Mouse (Mus musculus): ENCODE measurements around the gene Tnni2. TPM values are rescaled to one million over a fixed set of nuclear protein-coding genes. Genes with fewer than 3 reads are reported as not detected.

The Tnni2 gene
- polyA plus RNA-seq, 3 experiments from 2014 or later, result not detected

DNA sequence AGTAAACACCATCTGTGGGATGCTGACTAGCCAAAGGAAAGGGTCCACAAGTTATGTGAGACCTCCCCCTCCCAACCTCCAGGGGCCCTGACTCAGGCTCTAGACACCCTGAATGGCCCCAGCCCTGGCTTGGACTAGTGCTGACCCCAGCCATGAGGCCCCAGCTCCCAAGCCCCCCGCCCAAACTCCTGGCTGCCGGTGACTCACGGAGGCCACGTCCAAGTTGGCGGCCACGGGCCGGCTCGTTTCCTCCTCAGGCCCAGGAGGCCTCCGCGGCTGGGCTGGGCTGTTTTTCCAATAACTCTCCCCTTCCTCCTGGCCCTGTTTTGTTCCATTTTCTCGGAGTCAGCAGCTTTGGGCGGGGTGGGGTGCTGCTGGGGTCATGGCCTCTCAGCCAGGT, 43.2 kb downstream of the Tnni2 start:
- no peak for ATAC-seq

- ATAC-seq, result no peak
Observed at GRCm38 (mm10) chr7:142486751-142487162, 45.1 kb downstream of the Tnni2 start.

GRCm38 (mm10) chr7:142487341-142487859, 45.8 kb downstream of the Tnni2 start:
- ATAC-seq, result no peak

- ATAC-seq, result no peak
Observed at GRCm38 (mm10) chr7:142488053-142488452, 46.4 kb downstream of the Tnni2 start.

- ATAC-seq, result no peak
Observed at GRCm38 (mm10) chr7:142493535-142493934, 51.9 kb downstream of the Tnni2 start.

Other genes with a start within 250 kb of the Tnni2 start
- not detected for gene Krtap5-3, start 240.4 kb upstream of the Tnni2 start, polyA plus RNA-seq (2017; shearing (Covaris generic))
- gene Gm7579, start 229.9 kb upstream of the Tnni2 start, polyA plus RNA-seq (2017; shearing (Covaris generic)), result not detected
- not detected for gene Krtap5-5, start 211.8 kb upstream of the Tnni2 start, polyA plus RNA-seq (2017; shearing (Covaris generic))
- gene Gm40460, start 200.7 kb upstream of the Tnni2 start, polyA plus RNA-seq (2017; shearing (Covaris generic)), result not detected
- not detected for gene Gm2431, start 183.5 kb upstream of the Tnni2 start, polyA plus RNA-seq (2017; shearing (Covaris generic))
- not detected for gene Gm4559, start 167.4 kb upstream of the Tnni2 start, polyA plus RNA-seq (2017; shearing (Covaris generic))
- not detected for gene Krtap5-1, start 144.7 kb upstream of the Tnni2 start, polyA plus RNA-seq (2017; shearing (Covaris generic))
- gene Krtap5-4, start 138.3 kb upstream of the Tnni2 start, polyA plus RNA-seq (2017; shearing (Covaris generic)), result not detected
- 1 to 10 TPM; 1.6 to 4.5 (median 1.9) TPM for gene Ifitm10, start 68.1 kb upstream of the Tnni2 start, polyA plus RNA-seq (2017; shearing (Covaris generic))
- gene Gm49369, start 59.1 kb upstream of the Tnni2 start, polyA plus RNA-seq (2017; shearing (Covaris generic)), result 1 to 10 TPM in 1 of 3 experiments, under 1 TPM in 1, not detected in 1; 0.63 to 1.9 TPM
- 100 to 1,000 TPM; 259 to 561 (median 285) TPM for gene Ctsd, start 53.8 kb upstream of the Tnni2 start, polyA plus RNA-seq (2017; shearing (Covaris generic))
- gene Syt8, start 7.0 kb upstream of the Tnni2 start, polyA plus RNA-seq (2017; shearing (Covaris generic)), result not detected
- 1,000 to 10,000 TPM; 1,183 to 1,943 (median 1,210) TPM for gene Lsp1, start 19.0 kb downstream of the Tnni2 start, polyA plus RNA-seq (2017; shearing (Covaris generic))
- gene Tnnt3, start 57.0 kb downstream of the Tnni2 start, polyA plus RNA-seq (2017; shearing (Covaris generic)), result 1 to 10 TPM; 2.5 to 3.8 (median 2.8) TPM
- 10 to 100 TPM in 1 of 3 experiments, 1 to 10 TPM in 1, under 1 TPM in 1; 0.26 to 24.2 (median 3.2) TPM for gene Mrpl23, start 90.9 kb downstream of the Tnni2 start, polyA plus RNA-seq (2017; shearing (Covaris generic))
- gene Igf2, start 225.0 kb downstream of the Tnni2 start, polyA plus RNA-seq (2017; shearing (Covaris generic)), result under 1 TPM in 2 of 3 experiments, not detected in 1; 0.19 to 0.26 TPM
- gene Gm49394, start 228.1 kb downstream of the Tnni2 start, polyA plus RNA-seq (2017; shearing (Covaris generic)), result not detected

Data from inflammation-experienced regulatory T-cells, adult 6 months (primary cell).